Mouse (Mus musculus) limb, embryonic 15.5 days (tissue): ENCODE measurements around the gene Isyna1. TPM values are rescaled to one million over a fixed set of nuclear protein-coding genes. Genes with fewer than 3 reads are reported as not detected.

Source experiments
- ATAC-seq: fragments of 200-750 bp; cut with Nextera tagmentation; 2 replicates; pipeline ENCODE4 v1.8.0; 2017; ENCODE audit warnings: low read depth, moderate TSS enrichment; ENCODE audit not compliant: insufficient number of reproducible peaks, low FRiP score, low TSS enrichment
- H3K27ac ChIP-seq: fragments of 300-500 bp; sonication (generic); 2 replicates; pipeline ENCODE4 v1.5.1; 2015; ENCODE audit warnings: moderate library complexity, mild to moderate bottlenecking, inconsistent platforms
- H3K27me3 ChIP-seq: fragments of 300-500 bp; sonication (generic); 2 replicates; pipeline ENCODE4 v1.6.1; 2015; ENCODE audit warnings: inconsistent platforms
- H3K36me3 ChIP-seq: fragments of 300-500 bp; sonication (generic); 2 replicates; pipeline ENCODE4 v1.6.1; 2015; ENCODE audit warnings: inconsistent platforms
- H3K4me1 ChIP-seq: fragments of 300-500 bp; sonication (generic); 2 replicates; pipeline ENCODE4 v1.6.1; 2015; ENCODE audit warnings: inconsistent platforms
- H3K4me2 ChIP-seq: fragments of 300-500 bp; sonication (generic); 2 replicates; pipeline ENCODE4 v1.6.1; 2015; ENCODE audit warnings: mild to moderate bottlenecking, inconsistent platforms
- H3K4me3 ChIP-seq: fragments of 300-500 bp; sonication (generic); 2 replicates; pipeline ENCODE4 v1.5.1; 2015; ENCODE audit warnings: mild to moderate bottlenecking, inconsistent platforms
- H3K9ac ChIP-seq: fragments of 300-500 bp; sonication (generic); 2 replicates; pipeline ENCODE4 v1.6.1; 2015; ENCODE audit warnings: inconsistent platforms
- H3K9me3 ChIP-seq: fragments of 300-500 bp; sonication (generic); 2 replicates; pipeline ENCODE4 v1.6.1; 2016; ENCODE audit warnings: inconsistent platforms
- WGBS: fragments of 180-500 bp; shearing (Covaris S2); methylation state at CpG from one replicate; pipeline ENCODE4 v1.1.7; 2015; 5-methylcytosine and 5-hydroxymethylcytosine counted together
- polyA plus RNA-seq: library from polyadenylated mRNA; unstranded; fragments of >200 nt; fragmentation: Nextera tagmentation; extraction: Ambion mirVana; gene quantifications from 2 replicates; pipeline ENCODE4 v1.2.1, GENCODE M21; 2015

The Isyna1 gene
- polyA plus RNA-seq, 1 experiment from 2014 or later, result 123 TPM

DNA sequence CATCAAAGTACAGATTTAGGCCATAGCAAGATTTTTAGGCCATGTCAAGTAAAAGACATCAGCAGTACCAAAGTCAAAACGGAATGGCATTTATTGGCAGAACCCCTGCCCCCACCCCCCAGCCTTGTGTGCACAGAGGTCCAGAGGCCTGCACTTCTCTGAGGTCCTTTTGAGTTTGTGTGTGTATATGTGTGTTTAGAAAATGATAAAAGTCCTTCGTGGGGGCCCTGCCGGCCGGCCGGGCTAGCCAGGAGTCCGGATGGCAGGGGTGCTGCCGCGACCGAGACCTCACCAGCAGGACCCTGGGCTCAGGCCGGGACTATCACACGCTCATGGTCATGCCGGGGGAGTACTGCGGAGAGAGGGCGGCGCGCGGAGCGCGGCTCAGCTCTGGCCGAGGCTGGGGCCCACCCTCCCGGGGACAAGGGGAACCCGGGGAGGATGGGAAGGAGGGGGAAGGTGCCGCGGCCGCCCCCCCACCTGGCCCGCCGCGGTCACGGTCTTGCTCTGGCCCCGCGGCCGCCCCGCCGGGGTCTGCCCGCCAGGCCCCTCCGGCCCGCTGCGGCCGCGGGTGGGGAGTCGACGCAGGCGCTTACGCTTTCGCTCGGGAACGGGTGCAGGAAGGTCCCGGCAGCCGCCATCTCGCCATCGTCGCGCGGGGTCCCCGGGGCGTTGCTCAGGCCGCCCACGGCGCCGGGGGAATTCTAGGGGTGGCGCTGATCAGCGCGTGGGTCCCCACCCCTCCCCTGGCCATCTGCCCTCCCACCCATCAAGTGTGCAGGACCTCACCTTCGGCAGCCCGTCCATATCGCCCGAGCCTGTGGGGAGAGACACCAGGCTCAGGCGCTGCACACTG, 3.5 kb downstream of the Isyna1 start:
- peak overlapping the region; percentile 48 for H3K4me3 ChIP-seq
- ATAC-seq, result no peak
- H3K27me3 ChIP-seq, result no peaks in the 10 kb centered on the region
- peak overlapping the region; percentile 61 for H3K27ac ChIP-seq
- H3K9me3 ChIP-seq, result no peaks in the 10 kb centered on the region
- peaks cover 82% of the 10 kb centered on the region for H3K4me1 ChIP-seq
- peaks cover 31% of the 10 kb centered on the region for H3K36me3 ChIP-seq
- WGBS, result 11% methylated on average over 67 of the region's 68 CpGs
- peak overlapping the region; percentile 51 for H3K9ac ChIP-seq
- H3K4me2 ChIP-seq, result peak overlapping the region; percentile 79

DNA sequence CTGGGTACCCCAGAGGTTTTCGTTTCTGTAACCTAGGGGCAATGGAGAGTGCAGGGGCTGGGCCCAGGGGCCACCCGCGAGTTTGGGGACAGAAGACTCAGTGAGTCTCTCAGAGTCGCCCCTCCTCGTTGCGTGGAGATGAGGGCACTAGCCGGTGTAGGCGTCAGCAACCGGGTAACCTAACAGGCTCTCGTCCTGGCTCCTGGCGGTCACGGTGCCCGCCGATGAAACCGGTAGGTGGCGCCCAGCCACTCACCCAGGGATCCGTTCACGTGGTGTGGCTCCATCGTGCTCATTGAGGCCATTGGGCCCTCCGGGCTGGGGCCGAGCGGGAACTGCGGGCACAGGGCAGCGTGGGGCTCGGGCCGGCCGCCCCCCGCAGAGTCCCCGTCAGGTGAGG, 4.1 kb downstream of the Isyna1 start:
- WGBS, result 3% methylated on average over 29 of the region's 29 CpGs
- no peak for ATAC-seq

DNA sequence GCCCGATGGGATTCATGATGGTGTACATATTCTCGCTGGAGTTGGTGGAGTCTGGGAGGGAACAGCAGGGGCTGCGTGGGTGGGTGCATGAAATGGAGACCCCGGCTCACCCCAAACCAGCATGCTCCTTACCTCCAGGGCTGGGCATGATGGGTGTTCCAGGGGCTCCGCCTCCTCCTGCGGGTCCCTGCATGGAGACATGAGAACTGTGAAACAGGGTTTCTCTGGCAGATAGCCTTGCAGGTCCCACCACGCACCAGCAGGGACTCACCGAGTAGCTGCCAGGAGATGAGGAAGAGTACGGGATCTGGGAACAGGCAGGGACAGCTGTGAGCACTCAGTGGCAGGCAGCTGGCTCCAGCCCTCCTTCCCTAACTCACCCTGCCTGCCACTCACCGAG, 4.5 kb downstream of the Isyna1 start:
- H3K27me3 ChIP-seq, result no peaks in the 10 kb centered on the region
- no peak for ATAC-seq
- no peak overlapping the region; the same call in 1 of the 2 replicates for H3K9ac ChIP-seq
- H3K4me3 ChIP-seq, result peak overlapping the region; percentile 48
- peaks cover 39% of the 10 kb centered on the region for H3K36me3 ChIP-seq
- peaks cover 72% of the 10 kb centered on the region for H3K4me1 ChIP-seq
- WGBS, result 17% methylated on average over 10 of the region's 10 CpGs
- H3K27ac ChIP-seq, result peak overlapping the region; percentile 61
- H3K9me3 ChIP-seq, result no peaks in the 10 kb centered on the region
- H3K4me2 ChIP-seq, result peak overlapping the region; percentile 79

More for the DNA sequence above, 4.1 kb downstream of the Isyna1 start:
- H3K4me3 ChIP-seq, result peak overlapping the region; percentile 48
- peak overlapping the region; percentile 79 for H3K4me2 ChIP-seq
- H3K27me3 ChIP-seq, result no peaks in the 10 kb centered on the region
- peak overlapping the region; percentile 51 for H3K9ac ChIP-seq
- H3K27ac ChIP-seq, result peak overlapping the region; percentile 61
- H3K36me3 ChIP-seq, result peaks cover 37% of the 10 kb centered on the region
- peaks cover 76% of the 10 kb centered on the region for H3K4me1 ChIP-seq
- no peaks in the 10 kb centered on the region for H3K9me3 ChIP-seq

DNA sequence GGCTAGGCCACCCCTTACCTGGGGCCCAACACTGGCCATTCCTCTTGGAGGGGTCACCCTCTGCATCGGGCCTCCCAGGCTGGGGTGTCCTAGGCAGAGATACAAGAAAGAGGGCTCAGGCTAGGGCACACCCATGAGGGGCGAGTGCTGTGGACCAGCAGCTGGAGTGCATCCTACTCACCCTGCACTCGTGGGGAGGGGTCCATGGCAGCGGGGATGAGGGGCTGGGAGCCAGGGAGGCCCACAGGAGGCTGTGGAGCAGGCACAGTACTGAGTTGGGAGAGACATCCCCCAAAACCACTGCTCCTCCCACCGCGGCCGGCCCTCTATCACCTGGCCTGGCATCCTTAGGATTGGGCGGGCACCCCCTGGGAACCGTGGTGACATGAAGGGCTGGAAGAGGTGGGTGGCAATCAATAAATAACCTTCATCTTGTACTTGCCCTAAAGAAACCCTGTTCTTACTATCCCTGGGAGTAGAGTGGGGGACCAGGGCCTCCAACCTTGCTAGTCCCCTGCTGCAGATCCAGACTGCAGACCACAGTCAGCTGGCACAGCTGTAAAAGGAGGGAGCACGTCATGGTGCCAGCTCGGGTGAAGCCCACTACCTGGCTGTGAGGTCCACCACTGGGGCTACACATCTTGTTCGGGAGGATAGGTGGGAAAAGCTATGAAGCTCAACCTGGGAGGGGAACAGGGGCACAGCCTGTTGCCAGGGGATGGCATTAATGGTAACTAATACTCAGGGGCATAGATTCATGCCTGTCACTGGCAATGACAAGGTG, 5.5 kb downstream of the Isyna1 start:
- no peak overlapping the region for H3K9ac ChIP-seq
- no peaks in the 10 kb centered on the region for H3K27me3 ChIP-seq
- H3K27ac ChIP-seq, result no peak overlapping the region
- peaks cover 43% of the 10 kb centered on the region for H3K36me3 ChIP-seq
- ATAC-seq, result no peak
- H3K9me3 ChIP-seq, result no peaks in the 10 kb centered on the region
- H3K4me1 ChIP-seq, result peaks cover 72% of the 10 kb centered on the region
- no peak overlapping the region for H3K4me3 ChIP-seq
- H3K4me2 ChIP-seq, result no peak overlapping the region
- WGBS, result 79% methylated on average over 12 of the region's 12 CpGs

DNA sequence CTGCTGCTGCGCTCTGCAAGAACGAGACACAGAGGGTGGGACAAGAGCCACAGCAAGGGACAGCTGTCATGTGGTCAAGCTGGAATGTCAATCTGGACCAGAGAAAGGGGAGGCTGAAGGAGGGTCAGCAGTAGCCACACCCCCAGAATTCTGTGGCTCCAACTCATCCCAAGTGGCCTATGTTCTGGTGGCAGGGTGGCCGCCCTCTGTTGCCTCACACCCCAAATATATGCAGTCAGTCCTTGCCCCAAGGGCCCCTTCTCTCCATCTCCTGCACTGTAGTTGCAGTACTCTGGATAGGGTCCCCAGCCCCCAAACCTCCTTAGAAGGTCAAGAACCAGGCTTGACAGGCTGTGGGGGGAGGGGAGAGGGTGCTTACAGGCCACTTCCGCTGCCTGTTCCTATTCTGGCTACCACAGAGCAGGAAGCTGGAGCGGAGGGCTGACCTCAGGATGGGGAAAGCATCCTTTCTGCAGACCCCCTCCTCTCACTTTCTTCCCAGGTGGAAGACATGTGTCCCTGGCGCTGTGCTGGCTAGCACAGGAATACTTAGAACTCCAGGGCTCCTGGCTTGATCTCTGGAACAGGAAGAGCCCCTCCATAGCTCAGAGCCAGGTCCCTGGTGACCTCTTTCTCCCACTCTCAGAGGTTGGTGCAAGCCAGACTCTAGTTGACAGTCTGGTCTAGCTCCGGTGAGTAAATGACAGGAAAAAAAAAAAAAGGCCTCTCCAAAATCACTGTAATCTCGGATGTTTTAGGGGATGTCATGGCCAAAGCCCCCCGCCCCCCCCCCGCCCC, 6.5 kb downstream of the Isyna1 start:
- H3K27me3 ChIP-seq, result no peaks in the 10 kb centered on the region
- 25% methylated on average over 10 of the region's 10 CpGs for WGBS
- peaks cover 64% of the 10 kb centered on the region for H3K4me1 ChIP-seq
- no peaks in the 10 kb centered on the region for H3K9me3 ChIP-seq
- H3K4me3 ChIP-seq, result peak overlapping the region; percentile 18
- no peak for ATAC-seq
- no peak overlapping the region for H3K9ac ChIP-seq
- peak overlapping the region; percentile 50 for H3K27ac ChIP-seq
- peaks cover 41% of the 10 kb centered on the region for H3K36me3 ChIP-seq
- H3K4me2 ChIP-seq, result peak overlapping the region; percentile 39

DNA sequence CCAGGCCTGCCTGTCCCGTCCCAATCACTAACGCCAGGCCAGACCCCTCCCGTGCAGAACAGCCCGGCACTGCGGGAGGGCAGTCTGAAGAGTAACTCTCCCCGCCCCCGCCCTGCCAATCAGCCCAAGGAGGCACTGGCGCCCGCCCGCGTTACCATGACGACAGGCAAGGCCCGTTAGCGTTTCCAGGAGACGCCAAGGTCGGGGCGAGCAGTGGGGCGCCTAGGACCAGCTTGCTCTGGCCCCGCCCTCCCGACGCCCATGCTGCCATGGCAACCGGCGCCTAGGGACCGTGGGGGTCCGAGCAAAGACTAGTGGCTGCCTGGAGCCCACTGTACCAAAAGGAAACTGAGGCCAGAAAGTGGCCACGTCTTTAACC, 7.1 kb downstream of the Isyna1 start:
- peak overlapping the region; percentile 39 for H3K4me2 ChIP-seq
- H3K4me1 ChIP-seq, result peaks cover 61% of the 10 kb centered on the region
- H3K9ac ChIP-seq, result no peak overlapping the region
- H3K27me3 ChIP-seq, result no peaks in the 10 kb centered on the region
- H3K4me3 ChIP-seq, result peak overlapping the region; percentile 18
- WGBS, result 2% methylated on average over 26 of the region's 26 CpGs
- H3K36me3 ChIP-seq, result peaks cover 36% of the 10 kb centered on the region
- H3K27ac ChIP-seq, result peak overlapping the region; percentile 50
- ATAC-seq, result no peak
- H3K9me3 ChIP-seq, result no peaks in the 10 kb centered on the region

DNA sequence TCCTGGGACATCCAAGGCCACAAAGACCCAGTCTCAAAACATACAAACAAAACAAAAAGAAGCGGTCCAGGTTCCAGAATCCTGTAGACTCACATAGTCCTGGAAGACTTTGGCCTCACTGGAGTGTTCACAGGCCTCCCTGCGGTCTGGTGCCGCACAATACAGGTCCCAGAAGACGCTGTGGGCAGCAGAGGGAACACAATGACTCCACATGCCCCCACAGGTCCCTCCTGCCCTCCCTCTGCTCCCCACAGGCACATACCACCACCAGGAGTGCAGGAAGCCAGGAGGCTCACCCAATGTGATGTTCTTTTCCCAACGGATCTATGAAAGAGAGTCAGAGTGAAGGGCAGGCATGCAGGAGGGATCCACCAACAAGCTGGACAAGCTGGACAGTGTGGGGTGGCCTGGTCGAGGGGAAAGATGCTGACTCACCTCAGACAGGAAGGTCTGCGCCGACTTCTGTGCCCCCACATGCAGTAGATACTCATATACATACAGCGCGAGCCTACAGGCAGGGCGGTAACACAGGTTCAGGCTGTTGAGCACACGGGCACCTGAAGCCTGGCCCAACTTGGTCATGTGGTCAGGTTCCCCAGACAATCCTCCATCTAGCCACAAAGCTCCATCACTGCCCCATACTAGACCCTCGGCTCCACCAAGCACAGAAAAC, 8.1 kb downstream of the Isyna1 start:
- Histone ChIP-seq H3K27ac (no peak overlapping the region), H3K9me3 (no peaks in the 10 kb centered on the region), H3K9ac (no peak overlapping the region), H3K27me3 (no peaks in the 10 kb centered on the region), H3K4me1 (peaks cover 62% of the 10 kb centered on the region), H3K4me2 (no peak overlapping the region), H3K36me3 (peaks cover 34% of the 10 kb centered on the region), H3K4me3 (no peak overlapping the region)
- WGBS, result 93% methylated on average over 13 of the region's 13 CpGs
- no peak for ATAC-seq

DNA sequence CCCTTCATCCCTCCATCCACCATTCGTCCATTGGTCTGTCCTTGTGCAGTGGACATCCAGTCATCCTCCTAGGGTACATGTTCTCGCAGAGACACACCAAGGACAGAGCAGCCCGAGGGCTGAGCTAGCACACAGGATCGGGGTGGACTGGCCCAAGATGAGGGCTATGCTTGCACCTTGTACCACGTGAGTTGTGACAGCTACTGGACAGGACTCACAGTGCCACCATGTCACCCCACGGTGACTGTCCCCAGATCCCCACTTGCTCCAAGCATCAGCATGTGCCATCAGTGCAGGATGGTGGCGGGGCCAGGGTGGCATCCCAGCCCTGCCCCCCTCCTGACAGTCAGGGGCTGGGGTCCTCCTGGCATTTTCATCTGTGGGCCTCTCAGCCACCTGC, 10.4 kb downstream of the Isyna1 start:
- Histone ChIP-seq H3K4me1 (peaks cover 57% of the 10 kb centered on the region), H3K36me3 (peaks cover 26% of the 10 kb centered on the region; the same call in 1 of the 2 replicates), H3K27me3 (no peaks in the 10 kb centered on the region), H3K9me3 (no peaks in the 10 kb centered on the region), H3K4me3 (no peak overlapping the region), H3K27ac (no peak overlapping the region), H3K4me2 (no peak overlapping the region), H3K9ac (no peak overlapping the region)
- WGBS, result 88% methylated on average over 7 of the region's 7 CpGs
- ATAC-seq, result no peak

DNA sequence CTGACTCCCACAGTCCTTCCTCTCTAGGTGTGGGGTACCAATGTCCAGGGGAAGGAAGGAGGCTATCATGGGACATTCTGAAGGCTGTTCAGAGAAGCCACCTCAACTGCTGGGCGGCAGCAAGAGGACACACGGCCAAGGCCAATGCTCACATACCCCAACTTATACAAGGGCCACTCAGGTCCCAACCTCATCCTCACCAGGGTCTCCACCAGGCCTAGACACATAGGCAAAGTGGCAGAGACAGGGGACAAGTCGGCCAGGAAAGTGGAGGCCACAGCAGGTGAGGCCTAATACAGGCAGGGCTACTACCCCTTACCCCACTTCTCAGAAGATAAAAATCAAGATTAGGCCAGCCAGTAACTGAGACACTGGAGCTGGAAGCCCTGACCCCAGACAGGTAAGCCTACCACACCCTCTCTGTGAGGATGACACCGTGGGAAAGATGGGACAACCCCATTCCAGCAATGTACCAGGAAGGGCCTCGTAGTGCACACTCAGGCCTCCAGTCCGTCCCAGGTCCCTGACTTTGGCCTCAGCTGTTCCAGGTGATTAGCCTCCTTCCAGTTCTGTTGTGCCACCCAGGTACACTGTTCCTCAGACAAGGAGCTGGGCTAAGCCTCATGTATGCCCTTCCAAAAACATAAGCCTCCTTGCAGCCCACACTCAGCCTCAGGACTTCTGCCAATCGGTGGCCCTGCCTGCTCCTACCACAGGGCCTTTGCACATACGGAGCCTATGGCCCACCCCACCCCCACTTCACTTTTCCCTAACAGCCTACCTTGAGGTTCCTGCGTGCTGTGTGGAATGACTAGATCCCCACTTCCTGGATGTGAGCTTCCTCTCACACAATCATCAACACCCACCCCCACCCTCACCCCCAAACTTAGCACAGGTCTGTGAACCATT, 12.0 kb downstream of the Isyna1 start:
- WGBS, result 86% methylated on average over 9 of the region's 9 CpGs
- Histone ChIP-seq H3K4me1 (peaks cover 57% of the 10 kb centered on the region), H3K27me3 (no peaks in the 10 kb centered on the region), H3K9me3 (no peaks in the 10 kb centered on the region), H3K27ac (no peak overlapping the region), H3K4me3 (0 out of 2 replicates have a peak overlapping the region, but pooled peaks have one; percentile 77), H3K9ac (no peak overlapping the region), H3K4me2 (no peak overlapping the region), H3K36me3 (peaks cover 23% of the 10 kb centered on the region; the same call in 1 of the 2 replicates)
- no peak for ATAC-seq

DNA sequence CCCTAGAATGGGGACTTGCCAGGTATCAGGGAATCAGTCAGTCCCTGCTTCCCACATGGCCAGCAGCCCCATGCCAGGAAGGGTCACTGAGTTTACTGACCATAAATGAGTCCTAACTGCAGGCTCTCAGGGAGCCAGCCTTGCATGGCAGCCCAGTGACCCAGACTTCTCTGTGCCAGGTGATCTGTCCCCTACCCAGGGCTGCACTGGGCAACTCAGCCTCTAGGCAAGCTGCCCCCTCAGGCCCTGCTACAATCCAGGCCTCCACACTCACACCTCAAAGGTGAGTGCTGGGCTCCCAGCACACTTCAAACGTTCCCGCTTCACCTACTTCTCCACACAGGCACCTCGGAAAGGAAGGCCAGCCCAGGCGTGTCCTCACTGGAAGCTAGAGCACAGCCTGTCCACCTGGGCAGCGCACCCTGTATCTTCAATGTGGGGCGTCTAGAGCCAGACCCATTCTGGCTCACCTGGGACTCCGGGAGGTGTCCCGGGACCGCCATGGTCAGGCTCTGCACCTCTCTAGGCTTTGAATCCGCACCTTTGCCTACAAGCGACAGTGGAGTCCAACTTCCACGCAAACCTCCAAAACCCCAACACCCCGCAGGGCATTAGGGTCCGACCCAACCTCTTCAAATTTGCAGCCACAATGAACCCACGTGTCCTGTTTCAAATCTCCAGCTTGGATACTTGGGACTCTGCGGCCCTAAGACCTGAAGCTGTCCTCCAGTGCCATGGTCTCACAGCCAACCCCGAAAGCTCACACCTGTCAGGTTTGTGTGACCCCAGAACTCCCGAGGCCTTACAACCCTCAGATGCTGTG, 12.8 kb downstream of the Isyna1 start:
- peak overlapping the region; percentile 99; the same call in 1 of the 2 replicates for H3K27ac ChIP-seq

More for the DNA sequence above, 12.8 kb downstream of the Isyna1 start:
- ATAC-seq, result no peak
- Histone ChIP-seq H3K9me3 (no peaks in the 10 kb centered on the region), H3K27me3 (no peaks in the 10 kb centered on the region), H3K4me2 (peak overlapping the region; percentile 95), H3K9ac (peak overlapping the region; percentile 85), H3K36me3 (peaks cover 20% of the 10 kb centered on the region; the same call in 1 of the 2 replicates), H3K4me3 (peak overlapping the region; percentile 77), H3K4me1 (peaks cover 60% of the 10 kb centered on the region)
- WGBS, result 51% methylated on average over 18 of the region's 18 CpGs
